Mouse (Mus musculus): ENCODE results near the gene Lzic.

DNA sequence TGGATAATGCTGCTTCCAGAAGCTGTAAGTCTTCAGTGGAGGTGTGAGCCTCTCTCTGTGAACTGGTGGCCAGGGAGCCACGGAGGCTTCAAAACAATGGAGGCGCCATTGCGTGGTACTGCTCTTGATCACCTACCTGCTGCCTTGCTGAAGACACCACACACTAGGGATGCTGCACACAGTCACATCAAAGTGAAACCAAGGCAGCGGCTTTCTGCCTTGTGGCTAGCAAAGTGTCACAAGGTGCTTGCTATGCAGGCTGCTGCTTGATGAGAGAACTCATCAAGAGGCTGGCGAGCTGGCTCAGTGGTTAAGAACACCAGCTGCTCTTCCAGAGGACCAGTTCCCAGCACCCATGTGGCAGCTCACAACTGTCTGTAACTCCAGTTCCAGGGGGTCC is 30.7 kb downstream of the Lzic start:
- no peak for TF ChIP-seq CTCF (conservative IDR thresholded peaks at IDR 0.05; ENCODE audit: low read length)
- no peak for TF ChIP-seq POU5F1 (IDR thresholded peaks at IDR 0.05; ENCODE audit: borderline replicate concordance, low read length)
- TF ChIP-seq NANOG (IDR thresholded peaks at IDR 0.05; ENCODE audit: borderline replicate concordance, low read length) = no peak
